Mouse (Mus musculus) MEL (cell line): Measurements from ENCODE around the gene Ugt1a9. TPM values are rescaled to one million over a fixed set of nuclear protein-coding genes. Genes with fewer than 3 reads are reported as not detected.

Experiments used
- DNase-seq: peaks from one replicate; pipeline ENCODE4 v3.0.0; 2011; ENCODE audit warnings: low read depth, low spot score
- H3K27ac ChIP-seq: 2 replicates; pipeline ENCODE4 v1.5.1; 2012; ENCODE audit warnings: low read depth, mild to moderate bottlenecking, control low read depth, low read length, moderate library complexity; ENCODE audit not compliant: control insufficient read depth
- H3K27me3 ChIP-seq, 2 experiments: fragments of 150-350 bp in 1 of 2; sonication (generic) in 1 of 2; 2 replicates each; pipeline ENCODE4 v1.6.1; 2012; ENCODE audit warnings: low read length in 2 of 2, mild to moderate bottlenecking in 2 of 2, improper control_type of control experiment in 1 of 2, moderate library complexity in 1 of 2; ENCODE audit not compliant: insufficient read depth in 2 of 2, control insufficient read depth in 1 of 2
- H3K36me3 ChIP-seq, 2 experiments: 2 replicates each; pipeline ENCODE4 v1.6.1; 2012 to 2014; ENCODE audit warnings: low read length in 2 of 2, improper control_type of control experiment in 1 of 2, inconsistent platforms in 1 of 2, mild to moderate bottlenecking in 1 of 2; ENCODE audit not compliant: insufficient read depth in 2 of 2, control insufficient read depth in 1 of 2
- H3K4me1 ChIP-seq, 2 experiments: fragments of 150-350 bp in 1 of 2; sonication (generic) in 1 of 2; 2 replicates each; pipeline ENCODE4 v1.6.1; 2012; ENCODE audit warnings: low read length in 2 of 2, improper control_type of control experiment in 1 of 2, mild to moderate bottlenecking in 1 of 2; ENCODE audit not compliant: insufficient read depth in 2 of 2, control insufficient read depth in 1 of 2
- H3K4me3 ChIP-seq, 2 experiments: fragments of 150-350 bp in 1 of 2; sonication (generic) in 1 of 2; 2 replicates each; pipeline ENCODE4 v1.5.1; 2012; ENCODE audit warnings: low read depth in 2 of 2, low read length in 2 of 2, mild to moderate bottlenecking in 2 of 2, moderate library complexity in 2 of 2, control low read depth in 1 of 2, improper control_type of control experiment in 1 of 2; ENCODE audit not compliant: control insufficient read depth in 1 of 2, insufficient read depth in 1 of 2
- H3K79me2 ChIP-seq: 2 replicates; pipeline ENCODE4 v1.6.1; 2012; ENCODE audit warnings: mild to moderate bottlenecking, low read length, moderate library complexity; ENCODE audit not compliant: control insufficient read depth, poor library complexity, insufficient read depth
- H3K9ac ChIP-seq: 2 replicates; pipeline ENCODE4 v1.6.1; 2012; ENCODE audit warnings: low read depth, mild to moderate bottlenecking, control low read depth, low read length, moderate library complexity; ENCODE audit not compliant: control insufficient read depth, poor library complexity, severe bottlenecking
- H3K9me3 ChIP-seq: fragments of 150-350 bp; sonication (generic); replicated peaks from 2 replicates; pipeline ENCODE4 v1.6.1; 2012; ENCODE audit warnings: mild to moderate bottlenecking, low read length, improper control_type of control experiment, moderate library complexity; ENCODE audit not compliant: insufficient read depth
- BHLHE40 ChIP-seq: IDR thresholded peaks from 2 replicates; pipeline ENCODE4 v1.6.1; 2012; ENCODE audit warnings: low read depth, mild to moderate bottlenecking, inconsistent platforms, low read length, improper control_type of control experiment, borderline replicate concordance
- CTCF ChIP-seq, 3 experiments: IDR thresholded peaks in 2 of 3; conservative IDR thresholded peaks in 1 of 3; 2 replicates each; pipeline ENCODE4 v1.5.1; 2011 to 2012; ENCODE audit warnings: low read length in 3 of 3, low read depth in 2 of 3, mild to moderate bottlenecking in 2 of 3, improper control_type of control experiment in 1 of 3, inconsistent platforms in 1 of 3, mixed read lengths in 1 of 3, moderate library complexity in 1 of 3; ENCODE audit not compliant: control insufficient read depth in 1 of 3, insufficient read depth in 1 of 3, poor library complexity in 1 of 3, severe bottlenecking in 1 of 3
- E2F4 ChIP-seq: IDR thresholded peaks from 2 replicates; pipeline ENCODE4 v1.6.1; 2011; ENCODE audit warnings: low read depth, low read length, improper control_type of control experiment, borderline replicate concordance
- ETS1 ChIP-seq: IDR thresholded peaks from 2 replicates; pipeline ENCODE4 v1.6.1; 2012; ENCODE audit warnings: low read depth, mild to moderate bottlenecking, inconsistent platforms, low read length, improper control_type of control experiment, moderate library complexity
- JUND ChIP-seq: IDR thresholded peaks from 2 replicates; pipeline ENCODE4 v1.6.1; 2011; ENCODE audit warnings: low read depth, mild to moderate bottlenecking, improper control_type of control experiment, low read length
- MAFK ChIP-seq: IDR thresholded peaks from 2 replicates; pipeline ENCODE4 v1.6.1; 2011; ENCODE audit warnings: low read depth, mild to moderate bottlenecking, low read length, improper control_type of control experiment, borderline replicate concordance
- MEF2A ChIP-seq: IDR thresholded peaks from 2 replicates; pipeline ENCODE4 v1.6.1; 2014; ENCODE audit warnings: low read depth, mild to moderate bottlenecking, inconsistent platforms, low read length, improper control_type of control experiment; ENCODE audit not compliant: poor library complexity, insufficient replicate concordance, severe bottlenecking; ENCODE audit errors: extremely low read depth
- MYB ChIP-seq: IDR thresholded peaks from 2 replicates; pipeline ENCODE4 v1.6.1; 2011; ENCODE audit warnings: mild to moderate bottlenecking, low read depth, low read length, improper control_type of control experiment
- MYC ChIP-seq: IDR thresholded peaks from 2 replicates; pipeline ENCODE4 v1.6.1; 2011; ENCODE audit warnings: low read depth, mild to moderate bottlenecking, low read length, improper control_type of control experiment, moderate library complexity
- POLR2A ChIP-seq, 2 experiments: IDR thresholded peaks; 2 replicates each; pipeline ENCODE4 v1.6.1; 2011 to 2012; ENCODE audit warnings: low read length in 2 of 2, mild to moderate bottlenecking in 2 of 2, control low read depth in 1 of 2, improper control_type of control experiment in 1 of 2, low read depth in 1 of 2, moderate library complexity in 1 of 2; ENCODE audit not compliant: control insufficient read depth in 1 of 2, insufficient read depth in 1 of 2, poor library complexity in 1 of 2
- POLR2AphosphoS5 ChIP-seq: IDR thresholded peaks from 2 replicates; pipeline ENCODE4 v1.6.1; 2012; ENCODE audit warnings: low read depth, borderline replicate concordance, mild to moderate bottlenecking, inconsistent platforms, low read length, moderate library complexity, mixed read lengths
- RAD21 ChIP-seq: IDR thresholded peaks from 2 replicates; pipeline ENCODE4 v1.6.1; 2011; ENCODE audit warnings: mild to moderate bottlenecking, low read depth, low read length, improper control_type of control experiment
- RCOR1 ChIP-seq: IDR thresholded peaks from 2 replicates; pipeline ENCODE4 v1.6.1; 2012; ENCODE audit warnings: low read depth, mild to moderate bottlenecking, inconsistent platforms, low read length, improper control_type of control experiment
- TCF12 ChIP-seq: IDR thresholded peaks from 2 replicates; pipeline ENCODE4 v1.6.1; 2014; ENCODE audit warnings: low read depth, mild to moderate bottlenecking, inconsistent platforms, low read length, improper control_type of control experiment, moderate library complexity
- UBTF ChIP-seq: IDR thresholded peaks from 2 replicates; pipeline ENCODE4 v1.6.1; 2012; ENCODE audit warnings: low read depth, mild to moderate bottlenecking, inconsistent platforms, low read length, improper control_type of control experiment, moderate library complexity, borderline replicate concordance; ENCODE audit not compliant: insufficient read depth
- USF1 ChIP-seq: IDR thresholded peaks from 2 replicates; pipeline ENCODE4 v1.6.1; 2014; ENCODE audit warnings: low read depth, mild to moderate bottlenecking, inconsistent platforms, low read length, improper control_type of control experiment, moderate library complexity
- ZNF384 ChIP-seq: IDR thresholded peaks from 2 replicates; pipeline ENCODE4 v1.6.1; 2012; ENCODE audit warnings: low read depth, mild to moderate bottlenecking, inconsistent platforms, low read length, improper control_type of control experiment
- polyA plus RNA-seq, 2 experiments: library from polyadenylated mRNA; stranded (reverse) in 1 of 2; unstranded in 1 of 2; fragments of >175 nt in 1 of 2; fragments of >200 nt in 1 of 2; gene quantifications; 2 replicates each; pipeline versions ENCODE4 v1.2.1 to v1.2.4; 2012; ENCODE audit warnings: low replicate concordance in 2 of 2, low read depth in 1 of 2; ENCODE audit not compliant: insufficient read length in 2 of 2, insufficient read depth in 1 of 2, missing spikeins in 1 of 2
- total RNA-seq: library from RNA; depleted of rRNA; stranded (reverse); fragments of 300-350 nt; gene quantifications from 2 replicates; pipeline ENCODE4 v1.2.3, GENCODE M21; 2012

The Ugt1a9 gene
- total and polyA plus RNA-seq, 3 experiments: not detected

DNA sequence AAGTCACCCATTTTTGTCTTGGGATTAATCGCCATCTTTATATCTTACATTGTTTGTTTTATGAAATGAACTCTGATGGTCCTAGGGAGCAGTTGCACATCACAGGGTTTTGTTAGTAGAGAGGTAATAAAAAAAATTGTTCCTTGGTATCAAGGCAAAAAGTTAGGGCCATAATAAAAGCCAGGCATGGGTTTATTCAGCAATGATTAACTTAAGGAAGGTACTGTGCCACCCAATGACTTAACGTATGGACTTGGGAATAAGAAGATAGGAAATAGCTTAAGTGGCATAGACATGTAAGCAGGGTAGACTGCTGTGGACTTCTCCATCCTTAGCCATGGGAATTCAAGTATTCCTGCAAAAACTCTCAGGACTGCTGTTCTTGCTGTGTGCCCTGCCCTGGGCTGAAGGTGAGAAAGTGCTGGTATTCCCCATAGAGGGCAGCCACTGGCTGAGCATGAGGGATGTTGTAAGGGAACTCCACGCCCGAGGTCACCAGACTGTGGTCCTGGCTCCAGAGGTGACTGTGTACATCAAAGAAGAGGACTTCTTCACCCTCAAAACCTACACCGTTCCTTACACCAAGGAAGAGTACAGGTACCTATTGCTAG is 115.8 kb downstream of the Ugt1a9 start:
- H3K79me2 ChIP-seq: no peaks in the 10 kb centered on the region
- no peak overlapping the region for H3K9ac ChIP-seq
- H3K4me3 ChIP-seq: no peak overlapping the region
- no peaks in the 10 kb centered on the region for H3K4me1 ChIP-seq
- no peak overlapping the region for H3K27ac ChIP-seq
- TF ChIP-seq ZNF384 (no peak), MYC (no peak), ETS1 (no peak), POLR2AphosphoS5 (no peak), JUND (no peak), MAFK (no peak), BHLHE40 (no peak), UBTF (no peak), TCF12 (no peak), MYB (no peak), E2F4 (no peak), POLR2A (IDR thresholded peaks at IDR 0.05; ENCODE audit: control insufficient read depth in 1 of 2, insufficient read depth in 1 of 2, low read depth in 1 of 2, low read length in 2 of 2, poor library complexity in 1 of 2) (no peak), MEF2A (no peak), USF1 (no peak), CTCF (IDR thresholded peaks at IDR 0.05 in 2 of 3, conservative IDR thresholded peaks at IDR 0.05 in 1 of 3; ENCODE audit: control insufficient read depth in 1 of 3, insufficient read depth in 1 of 3, low read depth in 2 of 3, low read length in 3 of 3, poor library complexity in 1 of 3, severe bottlenecking in 1 of 3) (no peak)
- H3K9me3 ChIP-seq: no peaks in the 10 kb centered on the region
- no peak for DNase-seq
- no peaks in the 10 kb centered on the region for H3K27me3 ChIP-seq
- H3K36me3 ChIP-seq: no peaks in the 10 kb centered on the region

DNA sequence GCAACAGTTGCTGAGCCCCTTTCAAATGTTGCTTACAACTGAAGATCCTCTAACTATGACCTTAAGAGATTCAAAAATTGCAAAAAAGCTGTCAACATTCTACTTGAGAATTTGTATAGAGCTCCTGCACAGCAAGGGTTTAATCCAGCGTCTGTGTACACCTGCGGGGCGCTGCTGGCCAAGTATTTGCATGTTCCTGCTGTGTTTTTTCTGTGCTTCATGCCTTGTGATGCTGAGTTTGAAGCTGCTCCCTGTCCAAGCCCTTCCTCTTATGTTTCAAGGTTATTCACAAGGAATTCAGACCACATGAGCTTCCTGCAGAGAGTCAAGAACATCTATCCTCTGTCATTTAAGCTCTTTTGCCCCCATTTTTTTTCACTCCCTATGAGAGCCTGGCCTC is 121.5 kb downstream of the Ugt1a9 start:
- Histone ChIP-seq H3K27me3 (no peaks in the 10 kb centered on the region), H3K4me1 (no peaks in the 10 kb centered on the region), H3K79me2 (no peaks in the 10 kb centered on the region), H3K9me3 (no peaks in the 10 kb centered on the region), H3K4me3 (no peak overlapping the region), H3K9ac (no peak overlapping the region), H3K27ac (no peak overlapping the region), H3K36me3 (no peaks in the 10 kb centered on the region)
- no peak for DNase-seq
- TF ChIP-seq RAD21: no peak
- TF ChIP-seq RCOR1: no peak
